Mouse (Mus musculus): ENCODE data around the gene Zbtb7a. TPM values are rescaled to one million over a fixed set of nuclear protein-coding genes. Genes with fewer than 3 reads are reported as not detected.

Zbtb7a gene
- total RNA-seq, 2 experiments from 2014 or later = 15.9 to 34.4 TPM

DNA sequence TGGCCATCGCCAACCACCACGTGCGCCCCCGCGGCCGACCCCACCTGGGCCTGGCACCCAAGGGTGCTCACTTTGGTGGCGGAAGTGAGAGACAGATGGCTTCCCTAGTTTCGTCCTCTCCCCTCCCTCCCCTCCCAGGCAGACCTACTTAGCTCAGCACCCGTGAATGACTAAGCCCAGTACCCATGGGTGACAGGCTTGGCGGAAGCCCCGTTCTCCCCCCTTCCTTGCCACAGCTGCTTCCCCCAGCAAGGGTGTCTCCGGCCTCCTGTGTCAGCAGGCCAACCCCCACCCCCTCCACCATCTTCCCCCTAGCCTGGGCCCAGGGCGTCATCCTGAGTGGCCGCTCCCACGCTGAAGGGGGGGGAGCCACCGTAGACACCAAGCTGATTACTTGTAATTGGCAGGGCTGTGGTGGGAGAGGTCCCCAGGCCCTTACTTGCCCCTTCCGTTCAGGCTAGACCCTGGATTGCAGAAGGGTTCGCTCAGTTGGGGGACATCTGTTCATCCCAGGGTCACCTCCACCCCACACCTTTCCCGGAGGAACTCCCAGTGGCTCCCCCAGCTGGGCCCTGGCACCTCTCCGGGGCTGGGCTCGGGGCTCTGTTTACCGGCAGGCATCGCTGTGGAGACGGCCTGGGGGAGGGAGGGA is 3.2 kb downstream of the Zbtb7a start:
- ATAC-seq (replicated peaks; ENCODE audit: low FRiP score, low TSS enrichment, poor library complexity, severe bottlenecking) = no peak

DNA sequence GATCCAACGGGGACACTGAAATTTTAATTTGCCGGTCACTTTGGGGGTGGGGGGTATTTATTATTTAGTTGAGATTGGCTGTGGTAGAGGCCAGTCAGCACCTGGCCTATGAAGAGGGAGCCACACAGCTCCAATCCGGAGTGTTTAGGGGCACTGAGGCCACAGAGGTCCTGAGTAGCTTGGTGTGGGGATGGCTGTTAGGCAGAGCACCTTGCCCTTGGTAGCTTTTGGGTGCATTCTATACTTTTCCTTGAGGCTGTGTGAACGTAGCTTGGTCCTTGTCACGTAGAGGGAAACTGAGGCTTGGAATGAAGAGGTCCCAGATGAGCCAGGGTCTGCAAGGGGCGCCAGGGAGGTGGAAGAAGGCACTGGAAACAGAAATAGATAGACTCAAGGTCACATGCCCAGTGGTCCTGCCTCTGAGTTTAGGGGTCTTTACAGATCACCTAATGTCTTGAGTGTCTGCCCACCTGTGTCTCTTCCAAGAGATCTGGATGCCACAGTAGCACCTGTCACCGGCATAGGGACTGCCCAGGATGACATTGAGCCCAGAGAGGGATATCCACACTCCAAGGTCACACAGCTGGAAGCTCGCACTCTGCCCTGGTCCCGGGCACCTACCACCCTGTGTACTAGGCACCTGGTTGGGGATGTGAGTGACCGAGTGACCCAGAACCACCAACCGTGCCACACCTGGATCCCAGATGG is 4.0 kb downstream of the Zbtb7a start:
- no peak for ATAC-seq (replicated peaks; ENCODE audit: low FRiP score, low TSS enrichment, poor library complexity, severe bottlenecking)

DNA sequence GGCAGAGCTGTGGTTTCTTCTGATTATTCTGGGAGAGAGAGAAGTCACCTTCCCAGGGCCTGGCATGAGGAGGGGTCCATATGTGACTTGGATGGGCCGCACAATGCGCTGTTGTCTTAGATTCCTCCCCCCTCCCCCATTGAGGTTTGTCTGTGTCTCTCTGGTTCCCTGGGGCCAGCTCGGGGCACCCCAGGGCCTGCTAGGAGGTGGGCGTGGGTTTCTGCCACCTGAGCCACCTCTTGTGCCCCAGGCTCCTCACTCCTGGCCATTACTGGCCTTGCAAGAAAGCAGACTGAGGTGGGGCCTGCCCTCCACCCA is 4.5 kb downstream of the Zbtb7a start:
- ATAC-seq (replicated peaks; ENCODE audit: low FRiP score, low TSS enrichment, poor library complexity, severe bottlenecking) = no peak

DNA sequence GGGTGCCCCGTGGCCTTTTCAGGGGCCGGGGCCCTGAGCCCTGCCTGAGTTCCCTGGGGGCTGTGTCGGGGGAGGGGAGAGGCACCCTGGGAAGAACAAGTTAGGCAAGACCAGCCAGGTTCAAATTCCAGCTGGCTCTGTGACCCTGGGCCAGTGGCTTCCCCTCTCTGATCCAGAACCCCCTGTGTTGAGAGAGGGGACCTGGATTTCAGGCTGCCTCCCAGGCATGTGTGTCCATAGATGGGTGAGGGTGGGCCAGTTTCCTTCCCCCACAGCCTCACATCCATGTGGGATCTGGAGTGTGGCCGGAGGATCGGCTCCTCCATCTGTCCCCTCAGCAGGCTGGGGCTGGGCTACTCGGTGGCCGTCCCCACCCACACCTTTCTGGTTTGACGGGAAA is 5.0 kb downstream of the Zbtb7a start:
- no peak for ATAC-seq (replicated peaks; ENCODE audit: low FRiP score, low TSS enrichment, poor library complexity, severe bottlenecking)

DNA sequence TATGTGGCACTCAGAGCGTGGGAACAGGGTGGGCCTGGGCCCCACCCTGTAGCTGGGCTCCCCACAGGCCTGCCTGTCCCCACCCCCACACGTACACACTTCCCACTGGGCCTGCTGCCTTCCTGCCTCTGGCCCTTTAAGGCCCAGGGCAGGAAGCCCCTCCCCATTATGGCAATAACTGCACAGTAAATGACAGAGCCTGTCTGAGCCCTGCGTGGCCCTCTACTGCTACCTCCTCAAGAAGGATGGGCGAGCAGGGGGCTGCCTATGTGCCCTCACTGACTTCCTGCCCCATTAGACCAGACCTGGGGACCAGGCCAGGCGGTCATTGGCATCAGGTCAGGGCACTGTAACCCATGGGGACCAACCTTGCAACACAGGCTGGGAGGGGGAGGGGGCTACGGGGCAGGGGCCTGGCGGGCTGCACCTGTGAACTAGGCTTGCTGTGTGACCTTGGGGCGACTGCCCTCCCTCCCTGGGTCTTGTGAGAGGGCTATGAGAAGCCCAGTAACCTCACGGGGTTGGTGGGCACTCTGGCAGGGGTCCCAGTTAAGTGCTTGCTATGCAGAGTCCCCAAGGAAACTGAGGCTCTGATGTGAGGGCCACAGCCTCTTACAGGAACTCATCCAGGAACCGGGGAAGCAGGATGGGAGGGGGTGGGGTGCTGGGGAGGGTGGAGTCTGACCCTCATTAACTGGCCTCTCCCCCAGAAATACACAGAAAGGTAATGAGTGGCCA is 5.9 kb downstream of the Zbtb7a start:
- no peak for ATAC-seq (replicated peaks; ENCODE audit: low FRiP score, low TSS enrichment, poor library complexity, severe bottlenecking)

DNA sequence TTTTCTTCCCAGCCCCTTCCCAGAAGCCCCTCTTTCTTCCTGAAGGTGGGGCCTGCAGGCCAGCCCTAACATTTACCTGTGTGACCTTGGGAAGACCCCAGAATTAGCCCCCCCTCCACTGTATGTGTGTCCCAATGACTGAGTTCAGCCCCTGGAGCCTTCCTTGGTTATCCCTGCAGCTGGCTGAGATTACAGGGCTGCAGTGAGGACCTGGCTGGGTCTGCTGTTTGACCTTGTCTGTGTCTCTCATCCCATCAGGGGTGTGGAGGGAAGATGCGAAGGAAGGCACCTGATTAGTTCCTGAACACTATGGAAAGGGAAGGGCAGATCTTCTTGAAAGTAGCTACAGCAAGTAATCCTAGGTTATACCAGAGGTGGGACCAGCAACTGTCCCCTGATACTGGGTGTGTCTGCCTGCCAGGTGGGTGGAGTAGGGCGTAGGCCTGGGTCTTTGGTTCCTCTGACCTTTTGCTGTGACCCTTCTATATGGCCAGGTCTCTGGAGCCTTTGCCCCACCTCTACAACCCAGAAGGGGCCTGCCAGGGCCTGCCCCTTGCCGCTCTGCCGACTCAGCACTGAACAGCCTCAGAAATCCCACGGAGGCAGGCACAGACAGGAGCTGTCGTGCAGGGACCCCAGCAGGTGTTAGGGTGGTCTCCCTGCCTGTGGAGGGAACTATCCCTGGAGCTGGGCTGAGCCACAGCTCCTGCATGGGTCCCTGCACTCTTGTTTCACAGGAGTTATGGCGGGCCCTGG is 6.6 kb downstream of the Zbtb7a start:
- ATAC-seq (replicated peaks; ENCODE audit: low FRiP score, low TSS enrichment, poor library complexity, severe bottlenecking) = no peak

DNA sequence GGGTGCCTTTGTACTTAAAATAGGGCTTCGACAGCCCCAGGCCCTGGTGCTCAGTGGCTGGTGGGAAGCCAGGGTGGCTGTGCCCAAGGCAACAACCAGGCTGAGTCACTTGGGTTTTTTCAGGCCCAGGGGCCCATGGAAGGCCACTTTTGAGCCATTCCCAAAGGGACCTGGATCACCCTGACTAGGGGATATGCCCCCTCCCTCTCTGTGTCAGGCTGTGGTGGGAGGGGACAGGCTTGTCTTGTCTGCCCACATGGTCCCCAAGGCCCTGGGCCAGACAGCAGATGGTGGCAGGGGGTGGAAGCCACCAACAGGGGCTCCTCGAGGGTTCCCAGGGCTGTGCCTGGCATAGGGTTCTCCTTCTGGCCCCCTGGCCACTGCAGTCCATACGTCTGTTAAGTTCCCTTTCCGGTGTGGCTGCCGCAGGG is 7.5 kb downstream of the Zbtb7a start:
- ATAC-seq (replicated peaks; ENCODE audit: low FRiP score, low TSS enrichment, poor library complexity, severe bottlenecking) = no peak

DNA sequence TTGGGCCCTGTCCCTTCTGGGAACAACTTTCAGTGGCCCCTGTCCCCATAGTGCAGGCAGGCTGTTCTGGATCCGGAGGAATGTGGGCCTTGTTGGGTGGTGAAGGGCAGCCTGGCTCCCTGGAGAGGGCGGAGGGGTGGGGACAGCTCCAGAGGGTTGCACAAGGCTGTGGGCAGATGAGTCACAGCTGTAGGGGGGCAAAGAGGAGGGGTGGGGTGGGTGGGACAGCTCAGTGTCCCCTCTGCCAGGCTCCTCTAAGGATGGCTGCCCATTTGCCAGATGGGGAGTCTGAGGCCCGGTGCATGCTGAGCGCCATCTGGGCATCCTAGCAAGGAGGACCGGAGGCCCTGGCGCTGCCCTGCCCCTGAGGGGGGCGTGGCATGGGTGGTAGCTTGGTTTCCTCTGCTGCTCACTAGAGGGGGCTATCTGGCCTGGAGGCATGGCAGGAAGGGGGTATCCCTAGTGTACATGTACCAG is 8.2 kb downstream of the Zbtb7a start:
- ATAC-seq (replicated peaks; ENCODE audit: low FRiP score, low TSS enrichment, poor library complexity, severe bottlenecking) = no peak

DNA sequence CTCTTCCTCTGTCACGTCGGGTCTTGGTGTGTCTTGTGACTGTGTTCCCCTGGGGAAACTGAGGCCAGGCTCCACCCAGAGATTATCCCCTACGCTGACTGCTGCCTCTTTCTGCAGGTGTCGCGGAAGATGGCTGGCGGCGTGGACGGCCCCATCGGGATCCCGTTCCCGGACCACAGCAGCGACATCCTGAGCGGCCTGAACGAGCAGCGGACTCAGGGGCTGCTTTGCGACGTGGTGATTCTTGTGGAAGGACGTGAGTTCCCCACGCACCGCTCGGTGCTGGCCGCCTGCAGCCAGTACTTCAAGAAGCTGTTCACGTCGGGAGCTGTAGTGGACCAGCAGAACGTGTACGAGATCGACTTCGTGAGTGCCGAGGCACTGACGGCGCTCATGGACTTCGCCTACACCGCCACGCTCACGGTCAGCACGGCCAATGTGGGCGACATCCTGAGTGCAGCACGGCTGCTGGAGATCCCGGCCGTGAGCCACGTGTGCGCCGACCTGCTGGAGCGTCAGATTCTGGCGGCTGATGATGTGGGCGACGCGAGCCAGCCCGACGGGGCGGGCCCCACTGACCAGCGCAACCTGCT is 8.9 kb downstream of the Zbtb7a start:
- ATAC-seq (replicated peaks; ENCODE audit: low FRiP score, low TSS enrichment, poor library complexity, severe bottlenecking) = no peak

DNA sequence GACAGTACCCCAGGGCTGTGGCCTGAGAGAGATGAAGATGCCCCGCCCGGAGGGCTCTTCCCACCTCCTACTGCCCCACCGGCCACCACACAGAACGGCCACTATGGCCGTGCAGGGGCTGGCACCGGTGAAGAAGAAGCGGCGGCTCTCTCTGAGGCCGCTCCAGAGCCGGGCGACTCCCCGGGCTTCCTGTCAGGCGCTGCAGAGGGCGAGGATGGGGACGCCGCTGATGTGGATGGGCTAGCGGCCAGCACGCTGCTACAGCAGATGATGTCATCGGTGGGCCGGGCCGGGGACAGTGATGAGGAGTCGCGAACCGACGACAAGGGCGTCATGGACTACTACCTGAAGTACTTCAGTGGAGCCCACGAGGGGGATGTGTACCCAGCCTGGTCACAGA is 9.6 kb downstream of the Zbtb7a start:
- no peak for ATAC-seq (replicated peaks; ENCODE audit: low FRiP score, low TSS enrichment, poor library complexity, severe bottlenecking)

DNA sequence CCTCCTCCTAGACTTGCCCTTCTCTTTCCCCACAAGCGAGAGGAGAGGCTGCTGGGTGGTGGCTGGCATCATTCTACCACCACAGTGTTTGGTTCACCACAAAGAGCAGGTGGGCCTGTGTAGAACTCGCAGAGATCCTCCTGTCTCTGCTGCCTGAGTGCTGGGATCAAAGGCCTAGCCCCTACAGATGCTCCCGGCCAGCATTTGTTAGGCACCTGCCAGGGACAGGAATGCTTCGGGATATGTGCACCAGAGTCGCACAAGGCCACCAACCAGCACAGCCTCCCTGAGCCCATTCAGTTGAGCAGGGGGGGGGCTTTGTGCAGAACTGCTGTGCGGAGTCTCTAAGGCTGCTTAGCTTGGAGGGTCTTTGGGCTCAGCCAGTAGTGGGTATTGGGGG is 10.3 kb downstream of the Zbtb7a start:
- ATAC-seq (replicated peaks; ENCODE audit: low FRiP score, low TSS enrichment, poor library complexity, severe bottlenecking) = no peak

DNA sequence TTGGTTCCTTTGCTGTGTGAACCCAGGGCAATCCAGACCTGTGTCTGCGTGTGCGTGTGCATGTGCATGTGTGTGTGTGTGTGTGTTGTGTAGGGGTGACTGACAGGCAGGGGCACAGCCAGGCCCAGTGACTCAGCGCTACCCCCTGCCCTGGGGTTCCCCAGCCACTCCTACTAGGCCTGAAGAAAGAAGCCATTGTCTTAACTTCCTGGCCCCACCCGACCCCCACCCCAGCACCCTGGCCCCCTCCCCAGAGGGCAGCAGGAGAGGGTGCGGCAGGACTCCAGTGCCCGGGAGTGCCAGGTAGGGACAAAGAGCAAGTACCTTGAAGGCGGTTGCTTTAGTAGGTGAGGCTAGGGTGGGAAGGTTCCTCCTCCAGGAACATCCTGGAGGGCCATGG is 10.8 kb downstream of the Zbtb7a start:
- ATAC-seq (replicated peaks; ENCODE audit: low FRiP score, low TSS enrichment, poor library complexity, severe bottlenecking) = no peak

DNA sequence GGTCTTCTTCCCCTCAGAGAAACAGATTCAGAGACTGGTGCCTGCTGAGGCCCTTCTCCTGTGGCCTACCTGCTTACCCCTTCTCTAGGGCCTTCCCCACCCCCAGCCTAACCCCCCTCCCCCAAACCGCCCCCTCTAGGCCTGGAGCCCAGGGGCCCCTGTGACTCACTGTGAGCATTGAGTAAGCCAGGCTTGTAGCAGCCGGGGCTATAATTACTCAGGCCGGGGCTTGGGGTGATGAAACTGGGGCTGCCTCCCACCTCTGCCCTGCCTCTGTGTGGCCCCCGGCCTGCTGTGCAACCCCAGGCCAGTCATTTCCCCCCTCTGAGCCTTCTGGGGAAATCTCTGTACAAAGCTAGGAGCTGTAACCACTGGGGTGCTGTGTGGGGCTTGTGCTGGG is 11.3 kb downstream of the Zbtb7a start:
- no peak for ATAC-seq (replicated peaks; ENCODE audit: low FRiP score, low TSS enrichment, poor library complexity, severe bottlenecking)

DNA sequence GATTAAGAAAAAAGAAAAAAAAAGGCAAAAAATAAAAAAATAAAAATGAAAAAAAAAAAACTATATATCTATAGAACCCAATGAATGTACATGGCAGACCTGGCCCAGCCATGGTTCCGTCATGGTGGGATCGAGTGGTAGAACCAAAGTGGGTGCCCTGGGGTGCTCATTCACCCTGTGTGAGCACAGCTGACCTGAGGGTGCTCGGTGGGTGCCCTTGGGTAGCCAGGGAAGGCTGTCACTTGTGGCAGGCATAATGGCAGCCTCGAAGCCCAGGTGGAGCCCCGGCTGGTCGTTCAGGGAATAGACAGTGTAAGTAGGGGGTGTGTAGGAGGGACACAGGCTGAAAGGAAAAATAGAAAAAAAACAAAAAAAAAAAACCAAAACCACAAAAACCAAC is 16.2 kb downstream of the Zbtb7a start:
- no peak for ATAC-seq (replicated peaks; ENCODE audit: low FRiP score, low TSS enrichment, poor library complexity, severe bottlenecking)

DNA sequence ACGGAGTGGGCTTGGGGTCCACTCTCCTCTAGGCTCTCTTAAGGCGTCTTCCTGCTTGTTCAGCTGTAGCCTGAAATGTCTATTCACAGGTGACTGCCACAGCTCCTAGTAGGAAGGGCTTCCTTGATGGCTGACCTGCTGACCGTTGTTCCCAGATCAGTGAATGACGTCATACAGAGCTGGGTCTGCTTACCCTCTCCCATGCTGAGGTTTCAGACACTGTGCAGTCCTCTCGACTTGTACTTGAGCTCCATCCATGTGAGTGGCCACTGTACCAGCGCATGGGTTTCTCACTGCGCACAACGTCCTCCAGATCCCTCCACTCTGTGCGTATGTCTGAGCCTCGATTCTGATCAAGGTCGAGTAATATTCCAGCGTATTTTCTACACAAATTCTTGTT is 17.6 kb downstream of the Zbtb7a start:
- no peak for ATAC-seq (replicated peaks; ENCODE audit: low FRiP score, low TSS enrichment, poor library complexity, severe bottlenecking)

DNA sequence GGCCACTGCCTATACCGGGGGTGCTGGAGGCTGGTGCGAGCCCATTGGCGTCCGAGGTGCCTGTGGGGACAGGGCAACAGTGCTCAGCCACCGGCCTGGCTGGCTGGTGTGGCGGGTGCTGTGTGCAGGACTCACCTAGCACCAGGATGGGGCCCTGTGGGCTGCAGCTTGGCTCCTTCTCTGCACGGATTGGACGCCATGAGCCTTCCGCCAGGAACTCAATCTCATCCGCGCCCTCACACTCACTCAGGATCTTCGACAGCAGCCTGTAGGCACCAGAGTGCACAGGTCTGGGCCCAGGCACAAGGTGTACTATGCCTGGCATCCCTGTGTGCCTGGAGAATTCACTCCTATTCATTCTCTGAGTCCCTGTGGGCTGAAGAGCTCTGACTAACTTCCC is 19.3 kb downstream of the Zbtb7a start:
- ATAC-seq (replicated peaks; ENCODE audit: low FRiP score, low TSS enrichment, poor library complexity, severe bottlenecking) = no peak

DNA sequence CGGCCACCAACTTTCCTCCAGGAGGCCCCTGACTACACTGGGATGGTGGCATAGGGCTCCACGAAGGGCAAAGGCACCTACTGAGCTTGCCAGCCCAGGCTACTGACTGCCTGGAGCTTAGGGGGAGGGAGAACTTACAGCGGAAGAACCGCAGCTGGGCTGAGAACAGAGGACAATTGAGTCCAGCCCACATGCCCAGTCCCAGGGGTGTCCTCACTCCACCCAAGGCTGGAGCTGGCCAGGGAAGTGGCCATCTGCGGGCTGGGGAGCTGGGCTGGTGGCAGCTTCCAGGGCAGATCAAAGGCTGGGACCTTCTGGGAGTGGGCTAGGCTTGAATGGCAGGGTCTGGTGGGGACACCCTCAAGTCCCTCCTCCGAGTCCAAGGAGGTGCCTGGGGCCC is 19.7 kb downstream of the Zbtb7a start:
- no peak for ATAC-seq (replicated peaks; ENCODE audit: low FRiP score, low TSS enrichment, poor library complexity, severe bottlenecking)

DNA sequence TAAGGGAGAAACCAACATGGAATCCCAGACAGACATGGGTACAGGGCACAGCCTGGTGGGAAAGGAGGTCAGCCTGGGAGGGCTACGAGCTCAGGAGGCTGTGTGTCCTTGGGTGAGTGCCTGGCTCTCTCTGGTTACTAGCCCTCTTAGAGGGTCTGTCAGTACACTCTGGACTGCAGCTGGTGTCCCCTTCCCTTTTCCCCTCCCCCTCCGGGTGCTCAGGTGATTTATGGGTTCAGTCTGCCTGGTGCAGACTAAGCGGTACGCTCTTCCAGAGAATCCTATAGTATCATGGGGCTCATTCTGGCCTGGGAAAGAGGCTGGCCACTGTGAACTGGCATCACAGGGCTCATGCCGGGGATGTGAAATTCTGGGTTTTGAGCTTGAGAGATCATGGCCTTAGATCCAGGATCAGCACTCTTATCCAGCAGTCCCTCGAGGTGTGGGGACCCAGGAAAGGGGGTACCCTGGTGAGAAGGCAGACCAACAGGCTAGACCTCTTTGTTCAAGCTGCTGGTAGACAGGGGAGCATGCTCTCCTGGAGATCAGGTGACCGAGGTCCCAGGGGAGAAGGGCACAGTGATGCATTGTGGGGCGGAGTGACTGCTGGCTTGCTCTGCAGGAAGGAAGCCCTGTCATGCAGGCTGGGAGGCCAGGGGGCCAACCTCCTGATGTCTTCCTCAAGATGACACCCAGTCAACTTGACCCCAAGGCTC is 26.7 kb downstream of the Zbtb7a start:
- no peak for ATAC-seq (replicated peaks; ENCODE audit: low FRiP score, low TSS enrichment, poor library complexity, severe bottlenecking)

DNA sequence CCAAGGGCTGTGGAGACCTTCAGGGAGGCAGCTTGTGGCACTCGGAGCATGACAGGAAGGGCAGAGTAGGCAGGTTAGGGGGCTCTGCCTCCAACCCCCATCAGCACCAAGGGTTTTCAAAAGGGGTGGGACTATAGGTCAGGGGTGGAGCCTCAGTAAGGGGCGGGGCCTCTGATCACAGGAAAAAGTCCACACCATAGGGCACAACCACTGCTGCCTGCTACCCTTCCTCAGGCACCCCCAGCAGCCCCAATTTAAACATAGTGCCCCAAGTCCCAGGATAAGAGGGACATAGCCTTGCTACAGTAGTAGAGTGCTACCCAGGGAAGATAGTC is 27.3 kb downstream of the Zbtb7a start:
- 0 out of 2 replicates have a peak, but pooled peaks have one; percentile 23 for ATAC-seq (replicated peaks; ENCODE audit: low FRiP score, low TSS enrichment, poor library complexity, severe bottlenecking)

All from megakaryocyte-erythroid progenitor cell, adult 5-6 weeks (primary cell).